Mouse (Mus musculus) frontal cortex, adult 2 months (tissue): ENCODE results near the gene Gm906. TPM values are rescaled to one million over a fixed set of nuclear protein-coding genes. Genes with fewer than 3 reads are reported as not detected.
"Not testable (repeated sequence)": the region's sequence is repeated elsewhere in the genome, so short reads cannot be mapped to it uniquely, and the experiment has no call there.

Source experiments
- DNase-seq, 2 experiments: peaks; one replicate each; pipeline ENCODE4 v3.0.0; 2022; ENCODE audit warnings: low spot score in 1 of 2; ENCODE audit errors: extremely low spot score in 1 of 2
- polyA plus RNA-seq: library from polyadenylated mRNA; depleted of rRNA; stranded (reverse); fragments of >200 nt; gene quantifications from 2 replicates; pipeline ENCODE4 v1.2.3, GENCODE M21; 2012; rRNA removed

The Gm906 gene
- polyA plus RNA-seq: not detected in 2 replicates

- not testable (repeated sequence) for DNase-seq
Observed at GRCm38 (mm10) chr13:50250208-50250607, at the start of gene Gm906. Gene Gm906, minus strand, starts transcription at chr13:50250308.

- DNase-seq: not testable (repeated sequence)
Observed at GRCm38 (mm10) chr13:50283308-50283707, 33.2 kb upstream of the Gm906 start.

GRCm38 (mm10) chr13:50236487-50236886 lies 13.6 kb downstream of the Gm906 start:
- no peak for DNase-seq

- DNase-seq: peak in 1 of 2 experiments; percentile 67
Observed at GRCm38 (mm10) chr13:50211842-50212241, 38.3 kb downstream of the Gm906 start.

GRCm38 (mm10) chr13:50210191-50210590 lies 39.9 kb downstream of the Gm906 start:
- not testable (repeated sequence) for DNase-seq

GRCm38 (mm10) chr13:50209651-50210050 lies 40.5 kb downstream of the Gm906 start:
- DNase-seq: not testable (repeated sequence)

GRCm38 (mm10) chr13:50207966-50208365 lies 42.1 kb downstream of the Gm906 start:
- no peak for DNase-seq

GRCm38 (mm10) chr13:50196831-50197230 lies 53.3 kb downstream of the Gm906 start:
- DNase-seq: not testable (repeated sequence)

Other genes starting within 250 kb of the Gm906 start
- gene Fbxw17, start 167.6 kb upstream of the Gm906 start, polyA plus RNA-seq: 18.6 and 24.6 TPM in 2 replicates
- gene Gm47429, start 193.6 kb upstream of the Gm906 start, polyA plus RNA-seq: not detected in 2 replicates
- not detected in 2 replicates for gene Nutm2, start 217.0 kb upstream of the Gm906 start, polyA plus RNA-seq